Mouse (Mus musculus) gastrocnemius, postnatal 10 days (tissue): ENCODE data around the gene Rpl9-ps1. TPM values are rescaled to one million over a fixed set of nuclear protein-coding genes. Genes with fewer than 3 reads are reported as not detected.

ENCODE experiments used
- DNase-seq: peaks from one replicate; pipeline ENCODE4 v3.0.0; 2021; ENCODE audit warnings: mixed read lengths
- long read RNA-seq, 2 experiments: library from polyadenylated mRNA; stranded (forward); transcript quantifications; one replicate each; pipeline ENCODE4 v2.0.0; 2021
- total RNA-seq, 2 experiments: library from RNA; stranded (reverse); gene quantifications; 2 replicates each; pipeline ENCODE4 v1.2.3; 2021

Rpl9-ps1 gene
- total RNA-seq = not detected
- long read RNA-seq, experiment 1 = 0 reads
- long read RNA-seq, experiment 2 = 0 reads

DNA sequence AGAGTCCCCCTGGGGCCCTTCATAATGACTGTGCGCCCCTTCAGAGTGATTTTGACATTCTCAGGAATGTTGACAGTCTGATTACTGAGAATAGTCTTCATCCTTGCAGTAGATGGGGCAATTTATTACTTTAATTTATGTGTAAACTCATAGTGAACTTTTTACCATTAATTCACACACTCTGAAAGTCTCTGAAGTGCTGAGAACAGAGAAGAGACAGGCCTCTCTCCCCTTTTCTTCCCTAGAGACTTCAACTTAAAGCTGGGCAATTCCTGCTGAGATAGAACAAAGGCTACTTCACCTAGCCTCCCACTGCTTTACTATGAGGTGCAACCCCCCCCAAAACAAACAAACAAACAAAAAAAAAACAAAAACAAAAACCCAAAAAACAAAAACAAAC, at the start of gene Rpl9-ps1:
Gene Rpl9-ps1 (minus strand): TSS at position 101 of the 400 bp plus-strand sequence.
- DNase-seq = no peak

DNA sequence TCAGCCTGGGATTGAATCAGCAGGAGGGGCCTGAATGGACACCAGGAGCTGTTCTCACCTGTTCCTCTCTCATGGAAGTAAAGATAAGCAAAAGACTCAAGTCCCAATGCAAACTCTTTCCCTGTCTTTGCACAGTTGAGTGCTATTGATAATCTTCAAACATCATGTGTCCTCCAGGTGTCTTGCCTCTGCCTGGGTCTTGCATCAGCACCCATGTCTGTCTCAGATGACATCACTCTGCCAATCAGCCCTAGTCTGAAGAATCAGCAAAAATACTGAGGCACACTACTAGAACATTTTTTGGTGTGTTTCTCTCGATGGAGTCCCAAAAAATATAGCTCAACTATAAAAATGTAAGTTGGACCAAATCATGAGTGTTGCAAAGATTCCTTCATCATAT, 46.6 kb upstream of the Rpl9-ps1 start:
- DNase-seq = no peak

DNA sequence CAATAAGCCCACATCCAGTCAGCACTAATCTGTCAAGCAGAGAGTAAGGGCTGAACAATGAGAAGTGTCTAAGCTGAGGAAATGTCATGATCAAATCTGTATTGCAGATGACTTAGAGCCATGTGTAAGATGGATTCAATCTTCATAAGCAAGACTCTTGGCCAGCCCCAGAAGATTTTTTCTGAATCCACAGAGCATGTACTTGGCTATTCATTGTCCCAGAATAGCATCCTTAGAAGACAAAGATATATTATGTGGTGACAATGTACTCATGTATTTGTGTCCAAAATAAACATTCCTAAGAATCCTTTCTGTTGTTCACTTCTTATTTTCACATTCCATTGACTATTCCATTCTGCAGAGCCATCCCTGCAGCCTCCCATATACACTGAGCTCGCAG, 44.5 kb upstream of the Rpl9-ps1 start:
- no peak for DNase-seq

DNA sequence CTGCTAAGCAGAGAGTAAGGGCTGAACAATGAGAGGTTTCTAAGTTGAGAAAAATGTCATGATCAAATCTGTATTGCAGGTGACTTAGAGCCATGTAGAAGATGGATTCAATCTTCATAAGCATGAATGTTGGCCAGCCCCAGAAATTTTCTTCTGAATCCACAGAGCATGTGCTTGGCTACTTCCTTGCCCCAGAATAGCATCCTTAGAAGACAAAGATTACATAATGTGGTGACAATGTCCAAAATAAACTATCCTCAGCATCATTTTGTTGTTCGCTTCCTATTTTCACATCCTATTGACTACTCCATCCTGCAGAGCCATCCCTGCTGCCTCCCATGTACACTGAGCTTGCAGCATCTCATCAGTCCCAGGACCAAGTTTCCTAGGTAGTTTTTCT, 30.2 kb upstream of the Rpl9-ps1 start:
- DNase-seq = no peak

DNA sequence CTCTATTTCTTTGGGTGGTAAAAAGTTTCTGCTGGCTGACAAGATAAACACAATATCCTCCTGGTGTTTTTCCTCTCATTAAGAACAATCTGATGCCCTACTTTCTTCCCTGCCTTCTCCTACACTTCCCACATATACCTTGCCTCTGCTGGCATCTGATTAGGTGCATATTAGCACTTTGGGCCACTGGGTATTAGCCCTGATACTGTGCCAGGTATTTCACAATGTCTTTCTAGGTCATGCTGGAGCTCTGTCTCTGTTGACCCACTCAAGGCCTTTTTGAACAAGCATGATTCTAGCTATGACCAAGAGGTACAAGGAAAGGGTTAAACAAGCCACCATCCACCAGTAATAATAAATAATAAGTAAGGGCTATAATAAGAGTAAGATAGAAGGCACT, 26.3 kb upstream of the Rpl9-ps1 start:
- DNase-seq = no peak

DNA sequence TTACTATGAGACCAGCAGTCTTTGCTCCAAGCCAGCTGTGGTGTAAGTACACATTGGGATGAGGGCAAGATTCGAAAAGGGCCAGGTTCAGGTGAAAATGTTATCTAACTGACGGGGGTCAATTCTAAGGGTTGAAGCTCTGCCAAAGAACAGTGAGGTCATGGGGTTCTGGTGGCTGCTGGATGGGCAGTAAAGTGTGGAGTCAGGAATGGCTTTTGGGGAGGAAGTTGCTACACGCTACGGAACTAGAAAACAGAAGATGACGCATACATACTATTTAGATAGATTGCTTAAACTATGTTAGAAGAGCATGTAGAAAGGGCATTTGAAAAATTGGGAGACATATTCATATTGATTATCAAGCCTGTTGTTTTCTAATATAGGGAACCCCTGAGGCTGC, 18.1 kb upstream of the Rpl9-ps1 start:
- DNase-seq = no peak

DNA sequence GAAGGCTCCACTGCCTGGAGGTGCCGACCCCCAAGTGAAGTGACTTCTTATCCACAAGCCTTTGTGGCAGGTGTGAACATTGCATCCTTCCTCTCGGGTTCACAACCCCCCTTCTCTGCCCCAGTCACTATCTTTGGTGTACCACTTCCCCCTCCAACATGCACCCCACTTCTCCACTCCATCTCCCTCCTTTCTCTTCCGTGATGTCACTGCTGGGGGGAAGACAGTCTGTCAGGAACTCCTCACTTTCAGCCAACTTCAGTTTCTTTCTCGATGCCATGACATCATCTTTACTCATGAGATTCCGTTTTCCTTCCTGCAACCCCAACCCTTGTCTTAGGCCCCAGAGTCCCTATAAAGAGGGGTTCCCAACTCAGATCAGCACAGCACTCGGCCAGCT, 16.8 kb upstream of the Rpl9-ps1 start, which contains the start of gene Ccl4:
Gene Ccl4 (plus strand): TSS at position 381 of the 400 bp plus-strand sequence.
- no peak for DNase-seq

DNA sequence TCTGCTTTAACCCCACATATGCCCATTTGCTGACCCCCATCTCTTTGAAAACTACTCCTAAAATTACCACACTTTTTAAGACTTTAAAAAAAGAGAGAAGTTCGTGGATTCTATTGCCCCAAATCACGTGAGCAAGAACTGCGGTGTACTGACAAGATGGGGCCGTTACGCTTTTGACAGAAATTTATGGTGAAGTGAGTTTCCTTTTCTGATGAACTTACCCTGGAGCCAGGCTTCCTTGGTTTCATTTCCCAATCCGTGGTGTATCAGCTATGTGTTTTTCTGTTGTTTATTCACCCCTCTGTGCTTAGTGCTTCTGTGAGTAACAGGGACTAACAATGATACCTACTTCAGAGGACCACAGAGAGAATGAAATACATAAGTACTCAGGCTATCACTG, 13.4 kb upstream of the Rpl9-ps1 start:
- no peak for DNase-seq

DNA sequence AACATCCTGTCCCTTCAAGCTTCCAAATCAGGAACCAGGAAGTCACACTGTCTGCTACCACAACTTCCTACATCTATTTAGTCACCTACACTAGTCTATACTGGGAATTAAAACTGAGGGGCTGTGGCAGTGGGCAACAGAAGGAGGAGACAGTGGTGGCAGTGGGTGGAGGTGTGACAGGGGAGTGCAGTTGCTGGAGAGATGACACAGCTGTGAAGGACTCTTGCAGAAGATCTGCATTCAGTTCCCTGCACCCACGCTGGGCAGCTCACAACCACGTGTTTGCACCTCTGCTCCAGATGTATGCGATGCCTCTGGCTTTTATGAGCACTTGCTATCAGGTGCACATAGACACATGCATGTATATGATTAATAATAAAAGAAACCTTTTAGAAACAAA, 12.1 kb upstream of the Rpl9-ps1 start:
- no peak for DNase-seq

DNA sequence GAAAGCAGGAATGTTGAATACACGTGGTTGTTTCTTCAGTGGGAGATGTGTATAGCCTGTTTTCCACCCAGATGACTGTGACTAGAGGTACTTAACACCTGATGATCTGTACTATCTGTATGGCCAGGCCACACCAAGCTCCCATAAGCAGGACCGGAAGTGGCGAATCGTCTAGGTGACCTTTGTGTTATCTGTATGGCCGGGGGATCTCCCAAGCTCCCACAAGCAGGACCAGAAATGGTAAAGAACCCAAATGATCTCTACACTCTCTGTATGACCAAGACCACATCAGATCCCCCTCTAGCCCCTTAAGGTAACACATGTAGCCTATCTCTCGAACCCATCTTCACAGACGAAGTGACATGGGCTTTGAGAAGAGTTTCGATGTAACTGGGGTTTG, 9.2 kb upstream of the Rpl9-ps1 start:
- DNase-seq = no peak

DNA sequence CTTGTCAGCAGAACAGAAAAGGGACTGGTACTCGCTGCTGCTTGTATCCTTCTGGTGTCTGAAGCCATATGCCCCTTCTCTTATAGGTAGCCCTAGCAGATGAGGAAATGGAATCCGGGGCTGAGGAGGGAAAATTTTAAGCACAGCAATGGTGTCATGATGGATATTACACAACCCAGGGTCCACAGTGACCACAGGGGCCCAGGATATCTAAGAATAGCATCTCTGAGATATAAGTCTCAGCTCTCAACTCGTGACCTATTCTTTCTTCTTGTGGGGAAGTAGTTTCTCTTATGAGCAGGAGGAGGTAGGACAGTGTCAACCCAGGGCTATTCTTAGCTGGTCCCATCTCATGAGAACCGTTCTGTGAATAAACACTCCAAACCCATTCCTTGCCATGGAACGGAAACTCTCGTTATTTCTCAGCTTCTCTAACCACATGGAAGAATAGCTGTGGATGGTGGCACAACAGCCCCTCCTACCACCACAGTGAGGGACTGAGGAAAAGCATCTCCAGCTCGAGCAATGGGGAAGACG, 4.0 kb upstream of the Rpl9-ps1 start, which contains the start of gene Ccl3:
Gene Ccl3 (minus strand): TSS at position 51 of the 537 bp plus-strand sequence.
- no peak for DNase-seq

DNA sequence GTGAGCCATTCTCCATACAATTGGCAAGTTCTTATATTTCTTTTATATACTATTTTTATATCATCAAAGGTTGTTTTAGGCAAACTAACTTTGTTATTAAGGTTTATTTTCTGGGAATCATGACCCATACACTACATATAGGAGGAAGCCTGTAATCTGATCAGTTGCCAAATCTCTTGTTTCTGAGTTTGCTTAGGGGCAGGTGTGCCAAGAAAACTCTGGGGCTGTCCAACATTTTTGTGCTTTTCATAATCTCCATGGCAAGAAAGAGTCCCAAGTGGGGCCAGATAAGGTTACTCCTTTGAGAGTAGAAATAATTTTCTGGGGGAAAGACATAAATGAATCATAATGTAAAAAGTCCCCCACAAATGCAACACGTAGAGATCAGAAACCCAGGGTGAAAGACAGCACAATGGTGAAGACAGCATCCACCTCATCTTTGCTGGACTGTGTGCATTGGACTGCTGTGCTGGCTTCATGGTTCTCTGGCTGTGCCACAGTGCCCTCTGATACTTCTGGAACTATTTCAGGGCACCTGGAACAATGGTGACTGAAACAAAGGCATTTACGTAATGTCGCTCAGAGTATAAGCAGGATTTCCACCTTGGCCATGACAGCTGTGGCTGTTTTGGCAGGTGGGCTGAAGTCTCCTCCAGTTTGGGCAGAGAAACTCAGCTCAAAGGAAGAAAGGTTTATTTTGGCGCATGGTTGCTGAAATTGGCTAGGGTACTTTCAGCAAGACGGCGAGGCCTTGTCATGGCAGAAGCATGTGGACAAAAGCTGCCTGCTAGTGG, 1.1 kb upstream of the Rpl9-ps1 start:
- no peak for DNase-seq

DNA sequence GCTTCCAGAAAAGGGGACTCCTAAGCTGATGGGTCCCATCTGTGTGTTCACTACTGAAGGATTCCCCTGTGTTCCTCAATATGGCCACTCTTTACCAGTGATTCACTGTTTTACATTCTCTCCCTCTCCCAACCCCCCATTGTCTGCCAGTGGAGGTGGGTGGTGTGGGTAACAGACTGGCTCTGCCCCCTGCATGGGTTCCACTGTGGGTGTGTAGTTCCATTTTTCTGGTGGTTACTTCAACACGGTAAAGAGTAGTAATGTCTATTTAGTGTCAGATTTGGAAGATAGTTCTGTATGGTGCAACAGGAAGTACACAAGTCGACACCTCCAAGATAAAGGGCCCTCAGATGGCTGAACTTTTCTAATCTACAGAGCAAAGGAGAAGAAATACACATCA, 4.2 kb downstream of the Rpl9-ps1 start:
- DNase-seq = no peak

DNA sequence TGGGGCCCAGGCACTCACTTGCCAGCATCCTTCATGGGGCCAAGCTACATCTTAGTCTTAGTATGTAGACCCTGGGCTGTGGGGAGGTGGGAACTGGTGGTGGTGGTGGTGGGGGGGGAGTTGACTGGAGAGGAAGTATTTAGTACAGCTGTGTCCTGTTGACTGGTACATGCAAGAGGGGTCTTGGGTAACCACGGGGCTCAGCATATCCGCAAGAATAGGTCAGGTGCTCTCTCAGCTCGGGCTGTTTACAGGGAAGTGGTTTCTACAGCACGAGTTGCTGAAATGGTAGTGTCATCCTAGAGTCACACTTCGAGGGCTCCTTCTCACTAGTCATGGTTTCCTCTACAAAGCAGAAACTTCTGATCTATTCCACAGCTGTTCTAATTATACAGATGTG, 5.3 kb downstream of the Rpl9-ps1 start:
- DNase-seq = no peak

DNA sequence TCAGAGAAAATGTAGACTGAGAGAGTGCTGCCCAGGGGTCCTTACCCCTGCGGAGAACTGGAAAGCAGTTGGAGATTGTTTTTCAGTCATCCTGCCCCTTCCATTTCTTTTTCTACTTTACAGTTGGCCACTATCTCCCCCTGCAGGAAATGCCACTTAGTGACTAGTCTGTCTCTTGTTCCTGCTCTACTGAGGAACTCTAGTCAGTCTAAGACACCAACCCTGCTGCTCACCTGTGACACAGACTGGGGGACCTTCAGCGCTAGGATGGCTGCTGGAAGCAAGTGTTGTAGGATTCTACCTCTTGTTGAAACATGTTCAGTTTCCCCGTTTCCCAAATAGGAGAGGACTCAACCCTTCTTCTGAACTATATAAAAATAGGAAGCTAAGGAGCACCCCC, 5.9 kb downstream of the Rpl9-ps1 start:
- DNase-seq = no peak

DNA sequence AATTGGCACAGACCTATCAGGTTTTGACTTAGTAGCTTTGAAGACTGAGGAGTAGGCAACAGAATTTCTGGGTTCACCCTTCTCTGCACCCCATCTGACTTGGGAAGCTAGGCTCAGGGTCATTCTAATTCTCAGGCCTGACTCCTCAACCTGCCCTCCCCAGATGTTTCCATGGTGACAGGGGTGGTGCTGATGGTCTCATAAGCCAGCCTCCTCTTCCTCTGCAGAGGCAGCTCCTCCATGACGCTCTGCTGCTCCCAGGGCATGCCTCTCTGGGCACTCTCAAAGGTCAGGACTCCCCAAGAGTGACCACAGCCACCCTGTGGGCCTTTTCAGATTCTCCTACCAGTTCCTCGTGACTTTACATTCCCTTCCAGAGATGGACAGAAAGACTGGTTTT, 6.5 kb downstream of the Rpl9-ps1 start:
- DNase-seq = no peak

DNA sequence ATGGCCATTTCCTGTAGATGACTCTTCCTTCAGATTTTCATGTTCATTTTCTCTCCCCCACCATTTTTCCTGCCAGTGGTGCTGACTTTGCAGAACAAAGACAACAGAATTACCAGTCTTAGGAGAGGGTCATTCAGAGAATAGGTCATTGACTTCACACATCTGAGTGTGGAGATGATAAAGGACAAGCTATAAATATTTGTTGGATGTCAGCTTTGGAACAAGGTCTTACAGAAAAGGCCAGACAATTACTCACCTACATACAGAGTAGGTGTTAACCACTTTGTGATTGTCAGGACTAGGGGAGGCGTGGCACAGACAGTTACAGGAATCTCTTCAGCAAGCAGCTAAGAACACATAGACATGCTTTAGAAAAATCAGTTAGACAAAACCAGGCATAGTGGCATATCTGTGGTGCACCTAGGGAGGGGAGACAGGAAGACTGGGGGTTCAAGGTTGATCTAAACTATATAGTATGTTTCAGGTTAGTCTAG, 8.6 kb downstream of the Rpl9-ps1 start:
- DNase-seq = no peak

DNA sequence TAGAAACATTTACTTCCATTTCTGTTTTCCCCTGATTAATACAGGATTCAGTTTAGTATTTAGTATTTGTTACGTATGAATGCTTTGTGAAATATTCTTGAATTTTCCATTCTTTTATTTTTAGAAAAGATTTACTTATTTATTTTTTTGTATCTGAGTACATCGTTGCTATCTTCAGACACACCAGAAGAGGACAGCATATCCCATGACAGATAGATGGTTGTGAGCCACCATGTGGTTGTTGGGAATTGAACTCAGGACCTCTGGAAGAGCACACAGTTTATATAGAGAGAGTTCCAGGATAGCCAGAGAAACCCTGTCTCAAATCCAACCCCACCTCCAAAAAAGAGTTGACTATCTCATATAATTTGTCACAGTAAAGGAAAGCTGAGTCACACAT, 10.5 kb downstream of the Rpl9-ps1 start:
- no peak for DNase-seq

DNA sequence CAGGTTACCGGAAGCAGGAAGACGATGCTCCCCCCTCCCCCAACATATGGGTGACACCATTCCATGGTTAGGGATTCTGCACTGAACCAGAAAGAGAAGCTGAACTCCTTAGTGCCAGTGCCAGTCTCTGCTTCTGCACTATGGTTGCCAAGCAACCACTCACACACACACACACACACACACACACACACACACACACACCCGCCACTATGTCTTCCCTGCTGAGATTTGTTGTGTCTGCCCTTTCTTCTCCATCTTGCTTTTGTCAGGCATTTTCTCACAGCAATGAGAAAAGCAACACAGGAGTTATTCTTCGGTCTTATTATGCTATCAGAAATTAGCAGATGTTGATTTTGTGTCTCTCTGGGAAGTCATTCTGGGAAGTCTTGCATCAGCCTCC, 11.0 kb downstream of the Rpl9-ps1 start:
- no peak for DNase-seq

DNA sequence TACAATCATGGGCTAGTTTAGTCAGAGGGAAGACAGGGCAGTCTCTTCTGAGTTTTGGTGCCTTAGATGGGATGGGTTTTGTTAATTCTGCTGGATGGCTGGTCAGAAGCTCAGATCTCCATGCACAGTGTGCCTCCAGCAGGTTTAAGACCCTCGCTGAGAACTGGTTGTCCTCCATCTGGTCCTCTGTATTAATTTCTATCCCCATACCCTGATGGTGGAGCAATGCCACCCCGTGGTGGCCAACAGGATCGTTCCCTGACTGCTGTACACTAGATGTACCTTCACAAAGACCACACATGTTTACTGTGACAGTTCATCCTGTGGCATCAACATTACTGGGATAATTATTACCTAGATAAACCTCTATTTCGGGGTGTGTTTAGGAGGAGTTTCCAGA, 12.7 kb downstream of the Rpl9-ps1 start:
- no peak for DNase-seq

DNA sequence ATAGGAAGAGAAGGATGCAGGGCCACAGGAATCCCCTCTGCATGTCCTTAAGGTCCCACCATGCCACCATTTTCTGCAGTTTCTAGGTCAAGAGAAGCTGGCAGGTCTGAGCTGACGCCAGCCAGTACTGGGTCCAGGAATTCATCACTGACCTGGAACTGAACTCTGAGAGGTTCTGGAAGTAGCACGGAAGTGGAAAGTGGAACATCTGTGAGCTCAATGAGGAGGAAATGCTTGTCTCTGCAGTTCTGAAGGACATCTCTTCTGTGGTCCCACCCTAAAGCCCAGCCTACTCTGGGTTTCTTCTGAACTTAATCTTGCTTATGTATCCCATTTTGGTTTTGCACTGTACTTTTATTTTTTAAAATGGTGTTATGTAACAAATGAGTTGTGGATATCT, 14.4 kb downstream of the Rpl9-ps1 start:
- no peak for DNase-seq

DNA sequence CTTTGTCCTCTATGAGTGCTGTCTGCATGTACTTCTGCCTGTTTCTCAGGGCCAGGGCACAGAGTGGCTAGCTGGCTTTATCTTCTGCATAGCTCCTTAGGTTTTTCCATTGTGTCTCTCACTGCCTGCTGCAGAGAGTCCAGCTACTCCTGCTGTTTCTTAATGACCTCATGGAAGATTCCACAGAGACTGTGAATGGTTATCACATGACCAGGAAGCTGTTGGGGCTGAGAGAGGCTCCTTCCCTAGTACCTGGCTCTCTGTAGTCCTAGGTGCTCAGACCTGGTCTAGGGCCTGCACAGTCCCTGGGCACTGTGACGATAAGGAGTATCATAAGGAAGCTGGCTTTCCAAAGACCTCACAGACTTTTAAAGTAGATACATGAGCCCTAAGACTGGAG, 14.8 kb downstream of the Rpl9-ps1 start:
- no peak for DNase-seq

DNA sequence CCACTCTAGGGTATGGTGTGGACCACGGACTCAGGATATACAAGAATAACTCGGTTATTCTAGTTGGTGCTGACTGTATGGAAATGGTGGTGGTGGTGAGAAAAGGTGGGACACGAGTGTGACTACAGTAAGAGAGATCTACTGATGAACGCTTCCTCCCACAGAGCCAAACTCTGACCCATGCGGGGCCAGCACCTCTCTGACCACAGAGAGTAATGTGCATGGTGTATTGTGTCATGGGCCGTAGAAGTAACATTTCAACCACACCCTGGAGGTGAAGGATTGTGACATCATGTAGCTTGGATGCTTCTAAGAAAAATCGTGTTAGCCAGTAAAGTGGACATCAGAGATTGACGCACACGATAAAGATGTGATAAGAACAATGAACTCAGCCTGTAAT, 16.6 kb downstream of the Rpl9-ps1 start:
- DNase-seq = no peak

DNA sequence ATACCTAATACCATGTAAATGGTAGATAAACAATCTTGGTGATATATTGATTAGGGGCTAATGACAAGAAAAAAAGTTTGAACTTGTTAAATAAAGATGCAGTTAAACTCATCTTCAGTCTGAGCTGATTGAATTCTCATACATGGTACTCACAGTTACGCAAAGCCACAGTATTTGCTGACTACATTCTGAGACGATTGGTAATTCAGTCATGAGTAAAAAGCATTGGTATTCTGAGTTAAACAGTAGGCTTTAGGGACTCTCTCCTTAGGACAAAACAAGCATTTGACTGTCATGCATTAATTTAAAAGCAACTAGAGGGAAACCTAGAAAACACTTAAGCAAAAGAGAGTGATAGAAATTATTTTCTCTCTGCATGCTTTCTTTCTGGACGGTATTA, 21.8 kb downstream of the Rpl9-ps1 start:
- no peak for DNase-seq
